Mouse (Mus musculus) spleen, embryonic (tissue): ENCODE results near the gene Gm20388.

Experiments
- CTCF ChIA-PET: fragments of 350-600 bp; sonication (Branson Sonifier 250); formaldehyde crosslinking; loops from one replicate; lab custom pipeline; 2022; lab: Charles Lee

Gm20388 gene

DNA sequence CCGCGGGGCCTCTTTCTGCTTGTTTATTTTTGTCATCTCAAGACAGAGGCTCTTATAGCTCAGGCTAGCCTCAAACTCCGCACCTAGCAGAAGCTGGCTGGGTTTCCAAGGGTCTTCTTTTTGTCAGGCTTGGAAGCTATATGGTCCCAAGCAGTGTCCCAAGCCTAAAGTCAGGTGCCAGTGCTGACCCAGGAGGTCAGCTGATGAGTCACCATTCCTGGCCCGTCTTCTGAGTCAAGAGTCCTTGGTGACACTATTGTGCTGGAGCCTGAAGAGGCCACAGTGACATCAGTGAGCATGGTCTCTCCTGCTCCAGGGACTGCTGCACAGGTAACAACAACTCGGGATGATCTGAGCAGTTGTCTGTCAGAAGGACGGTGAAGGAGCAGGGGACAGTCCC is 1449.4 kb downstream of the Gm20388 start:
- CTCF ChIA-PET: no interaction called here

DNA sequence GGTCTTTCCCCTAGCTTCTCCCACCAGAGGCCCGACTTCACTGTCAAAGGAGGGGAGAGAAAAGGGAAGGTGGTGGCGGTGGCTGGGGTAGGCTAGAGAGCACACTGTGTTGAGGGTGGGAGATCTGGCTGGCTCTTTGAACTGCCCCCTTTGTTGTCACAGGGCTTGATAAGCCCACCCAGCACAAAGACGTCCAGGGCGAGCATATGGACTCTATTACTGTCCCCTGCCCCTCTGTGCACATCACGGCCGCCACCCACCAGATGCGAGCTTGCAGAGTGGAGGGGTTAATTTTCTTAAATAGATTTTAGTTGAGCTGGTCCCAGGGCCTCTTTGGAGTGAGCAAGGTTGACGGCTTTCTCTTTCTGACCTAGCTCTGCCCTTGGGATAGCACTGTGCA is 1450.5 kb downstream of the Gm20388 start:
- CTCF ChIA-PET: interaction anchor here (0.7 kb wide), 1 partner anchor 175 kb away, joined by 3 read pairs; no protein-coding TSS in a partner anchor

DNA sequence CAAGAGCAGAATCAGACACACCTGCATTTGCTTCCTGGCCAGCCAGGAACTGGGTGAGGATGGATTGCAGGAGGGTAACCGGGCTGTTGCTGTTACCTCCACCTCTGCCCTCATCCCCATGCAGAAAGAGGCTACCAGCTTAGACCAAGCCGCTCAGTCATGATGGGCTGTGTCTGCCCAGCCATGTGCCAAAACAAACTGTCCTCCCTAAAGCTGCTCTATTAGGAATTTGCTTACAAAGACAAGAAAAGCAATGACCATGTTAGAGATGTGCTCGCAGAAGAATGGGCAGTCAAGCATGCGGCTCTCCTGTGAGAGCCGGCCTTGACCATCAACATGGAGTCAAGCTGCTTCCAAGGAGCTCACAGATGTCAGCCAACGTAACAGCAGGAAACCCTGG is 1454.0 kb downstream of the Gm20388 start:
- CTCF ChIA-PET: no interaction called here

DNA sequence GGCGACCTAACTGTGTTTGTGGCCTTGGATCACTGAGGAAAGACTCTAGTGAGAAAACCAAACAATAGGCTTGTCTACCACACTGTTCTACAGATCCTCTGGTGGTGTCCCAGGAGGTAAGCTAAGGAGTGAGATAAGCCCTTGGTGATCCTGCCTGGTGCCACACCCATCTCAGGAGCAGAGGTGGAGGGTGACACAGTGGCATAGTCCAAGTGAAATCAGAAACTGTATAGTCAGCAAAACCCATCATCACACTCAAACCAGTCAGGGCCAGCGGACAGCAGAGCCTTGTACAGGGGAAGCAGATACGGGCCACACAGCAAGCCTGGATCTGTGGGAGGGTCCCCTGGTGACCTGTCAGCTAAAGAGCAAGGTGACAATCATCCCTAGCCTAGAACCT is 1454.5 kb downstream of the Gm20388 start:
- CTCF ChIA-PET: no interaction called here

DNA sequence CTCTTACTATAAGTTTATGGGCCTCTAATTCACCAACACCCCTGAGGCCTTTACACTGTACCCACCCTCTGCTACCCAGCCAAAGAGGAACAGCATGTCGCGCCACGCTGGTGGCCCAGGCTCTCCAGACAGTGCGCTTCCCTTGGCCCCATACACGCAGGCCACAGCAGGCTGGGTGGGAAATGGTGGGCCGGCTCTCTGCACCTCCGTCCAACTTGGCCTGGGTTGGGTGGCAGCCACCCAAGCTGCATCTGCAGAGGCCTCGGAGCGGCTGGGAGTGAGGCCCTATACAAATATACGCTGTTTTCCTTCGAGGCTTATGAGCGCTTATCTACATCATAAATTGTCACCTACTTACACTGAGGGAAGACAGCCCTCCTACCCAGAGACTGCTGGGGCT is 1456.0 kb downstream of the Gm20388 start:
- CTCF ChIA-PET: no interaction called here

DNA sequence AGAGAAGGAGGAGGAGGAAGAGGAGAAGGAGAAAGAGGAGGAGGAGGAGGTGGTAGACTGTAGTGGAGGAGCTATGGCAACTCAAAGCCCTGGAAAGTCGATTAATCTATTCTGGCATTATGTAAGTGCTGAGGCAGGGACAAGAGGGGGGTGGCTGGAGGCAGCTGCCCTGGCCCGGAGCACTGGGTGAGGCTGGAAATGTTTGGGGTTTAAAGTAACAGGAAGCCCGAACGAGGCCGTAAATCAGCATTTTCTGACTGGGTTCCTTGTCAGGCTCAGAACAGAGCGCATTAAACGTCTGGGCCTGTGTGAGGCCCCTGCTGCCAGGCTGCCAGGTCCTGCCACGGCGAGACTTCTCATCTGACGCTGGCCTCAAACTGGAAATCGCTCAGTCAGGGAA is 1458.2 kb downstream of the Gm20388 start:
- CTCF ChIA-PET: no interaction called here

DNA sequence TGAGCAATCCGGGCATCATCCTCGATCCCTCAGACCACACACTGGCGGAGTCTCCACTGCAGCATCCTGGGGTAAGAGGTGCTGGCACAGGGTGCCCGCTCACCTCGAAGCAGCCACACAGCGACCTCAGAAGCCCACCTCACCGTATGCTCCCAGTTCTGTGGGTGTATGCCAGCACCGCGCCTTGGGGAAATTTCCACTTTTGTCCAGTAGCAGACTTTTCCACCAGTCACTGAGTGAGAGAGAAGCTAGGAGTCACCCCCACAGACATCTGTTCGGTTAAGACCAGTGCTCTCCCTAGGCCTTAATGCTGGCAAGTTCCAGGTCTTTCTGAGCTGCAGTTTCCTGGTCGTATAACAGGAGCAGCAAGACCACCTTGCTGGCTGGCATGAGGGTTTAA is 1458.7 kb downstream of the Gm20388 start:
- CTCF ChIA-PET: no interaction called here

DNA sequence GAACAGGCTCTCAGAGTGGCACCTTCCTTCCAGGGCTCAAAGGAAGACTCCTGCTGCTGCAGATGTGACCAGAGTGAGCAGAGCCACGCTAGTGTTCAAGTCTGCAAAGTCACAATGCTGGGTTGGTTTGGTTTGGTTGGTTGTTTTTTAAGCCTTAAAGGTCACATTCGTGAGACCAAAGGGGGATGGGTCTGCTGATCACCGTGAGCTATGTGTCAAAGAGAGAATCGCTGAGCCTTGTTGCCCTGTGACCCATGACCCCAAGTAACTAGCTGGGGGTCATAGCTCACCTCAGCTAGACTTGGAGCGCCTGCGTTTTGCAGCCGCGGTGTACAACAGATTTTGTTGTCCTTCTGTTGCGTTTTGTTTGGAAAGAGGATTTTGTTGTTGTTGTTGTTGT is 1460.6 kb downstream of the Gm20388 start:
- CTCF ChIA-PET: no interaction called here

DNA sequence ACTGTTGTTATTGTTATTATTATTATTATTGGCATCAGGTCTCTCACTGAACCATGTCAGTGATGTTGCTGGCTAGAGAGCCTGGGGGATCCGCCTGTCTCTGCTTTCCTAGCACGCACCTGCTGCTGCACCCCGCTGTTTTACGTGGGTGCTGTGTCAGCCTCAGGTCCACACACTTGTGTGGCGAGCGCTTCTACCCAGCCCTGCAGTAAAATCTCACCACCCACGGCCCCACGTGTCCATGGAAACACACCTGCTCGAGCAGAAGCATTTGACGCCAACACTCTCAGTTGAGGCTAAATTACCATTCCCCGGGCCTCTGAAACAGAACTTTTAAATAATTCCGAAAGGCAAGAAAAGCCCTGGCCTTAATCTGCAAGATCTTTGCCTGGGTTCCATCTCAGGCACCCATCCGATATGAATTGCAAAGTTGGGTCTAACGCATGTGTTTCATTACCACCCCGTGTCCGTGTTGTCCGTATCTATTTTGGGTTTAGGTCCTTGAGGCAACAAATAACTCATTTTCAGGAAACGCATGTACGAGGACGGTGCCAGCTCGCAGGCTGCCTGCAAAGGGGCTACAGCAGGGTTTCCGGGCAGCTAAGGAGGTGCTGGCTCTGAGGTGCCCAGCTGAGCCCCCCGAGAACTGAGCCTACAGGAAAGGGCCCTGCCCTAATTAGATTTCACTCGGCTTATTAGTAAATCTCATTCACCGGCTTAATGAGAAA is 1461.4 kb downstream of the Gm20388 start:
- CTCF ChIA-PET: no interaction called here

DNA sequence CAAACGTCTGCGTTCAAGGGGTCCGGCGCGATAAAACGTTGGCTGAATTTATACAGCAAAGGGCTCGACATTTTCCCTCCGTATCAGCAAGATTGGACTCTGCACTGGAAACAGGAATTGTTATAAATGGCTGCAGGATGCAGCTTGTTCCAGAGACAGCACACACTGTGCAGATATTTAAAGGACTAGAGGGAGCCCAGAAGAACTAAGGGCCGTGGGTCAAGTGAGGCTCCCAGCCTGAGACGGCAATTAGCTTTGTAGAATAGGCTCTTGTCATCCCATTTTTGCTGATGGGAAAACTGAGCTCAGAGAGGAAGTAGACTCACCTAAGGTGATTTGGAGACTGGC is 1462.0 kb downstream of the Gm20388 start:
- CTCF ChIA-PET: no interaction called here

DNA sequence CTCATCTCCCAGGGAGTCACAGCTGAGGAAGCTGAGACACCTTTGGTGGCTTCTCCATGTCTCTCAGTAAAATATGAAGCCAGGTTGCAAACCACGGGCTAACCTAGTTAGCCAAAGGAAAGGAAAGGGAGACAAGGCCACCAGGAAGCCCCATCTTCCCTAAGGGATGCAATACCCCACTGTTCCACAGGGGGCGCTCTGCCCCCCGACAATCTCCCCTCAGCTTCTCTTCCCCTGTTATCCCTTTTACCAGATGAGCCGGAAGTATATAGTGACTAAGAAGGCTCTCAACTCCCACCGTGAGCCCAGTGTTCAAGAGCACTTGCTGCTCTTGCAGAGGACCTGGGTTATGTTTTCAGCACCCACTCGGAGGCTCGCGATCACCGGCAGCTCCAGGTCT is 1463.6 kb downstream of the Gm20388 start:
- CTCF ChIA-PET: no interaction called here

DNA sequence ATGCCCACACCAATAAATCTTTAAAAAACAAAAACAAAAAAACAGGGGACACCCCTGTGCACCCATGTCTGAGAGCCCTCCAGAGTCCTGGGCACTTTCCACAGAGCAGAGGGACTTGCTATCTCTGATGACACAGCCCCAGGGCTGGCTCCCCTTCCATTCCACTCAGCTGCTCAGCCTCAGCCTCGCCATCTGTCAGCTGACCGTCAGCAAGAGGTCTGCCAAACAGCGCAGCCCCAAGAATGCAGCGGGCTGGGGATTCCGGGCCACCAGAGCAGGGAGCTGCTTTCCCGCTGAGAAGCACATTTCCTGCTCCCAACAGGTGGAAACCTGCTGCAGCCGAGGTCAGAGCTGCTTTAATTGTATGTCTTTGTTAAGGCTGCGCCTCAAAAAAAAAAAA is 1464.1 kb downstream of the Gm20388 start:
- CTCF ChIA-PET: no interaction called here

DNA sequence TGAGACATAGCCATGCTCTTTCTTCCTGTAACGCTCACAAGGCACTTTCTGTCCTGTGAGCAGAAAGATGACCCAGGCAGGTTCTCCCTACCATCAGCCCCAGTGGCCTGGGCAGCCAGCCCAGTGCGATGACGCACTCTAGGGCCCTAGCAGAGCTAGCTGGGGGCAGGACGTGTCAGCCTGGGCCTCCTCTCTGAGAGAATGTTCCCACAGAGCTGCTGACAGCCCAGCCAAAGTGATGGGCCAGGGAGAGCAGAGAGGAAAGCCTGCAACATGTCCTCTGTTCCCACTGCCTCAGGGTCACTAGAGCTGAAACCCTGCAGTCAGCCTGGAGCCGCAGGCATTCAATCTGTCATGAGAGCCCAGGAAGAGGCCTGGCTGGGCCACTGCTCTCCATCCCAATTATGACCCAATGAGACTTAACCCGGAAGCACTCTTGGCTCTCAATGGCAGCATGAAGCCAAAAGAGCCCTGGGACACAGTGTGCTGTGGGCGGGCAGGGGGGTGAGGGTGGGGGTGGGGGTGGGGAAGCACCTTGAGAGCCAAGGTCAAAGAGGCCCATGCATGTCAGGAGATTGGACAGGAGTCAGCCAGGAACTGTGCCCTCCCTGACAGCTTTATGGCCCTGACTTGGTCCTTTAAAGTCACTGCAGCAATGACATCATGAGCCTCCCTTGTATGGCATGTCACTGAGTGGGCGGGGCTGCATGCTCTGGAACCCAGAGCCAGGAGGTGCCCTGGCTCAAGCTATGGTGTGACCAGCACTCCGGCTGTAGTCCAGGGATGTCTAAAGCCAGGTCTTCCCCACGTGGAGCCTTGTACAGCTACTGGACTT is 1465.7 kb downstream of the Gm20388 start:
- CTCF ChIA-PET: no interaction called here

DNA sequence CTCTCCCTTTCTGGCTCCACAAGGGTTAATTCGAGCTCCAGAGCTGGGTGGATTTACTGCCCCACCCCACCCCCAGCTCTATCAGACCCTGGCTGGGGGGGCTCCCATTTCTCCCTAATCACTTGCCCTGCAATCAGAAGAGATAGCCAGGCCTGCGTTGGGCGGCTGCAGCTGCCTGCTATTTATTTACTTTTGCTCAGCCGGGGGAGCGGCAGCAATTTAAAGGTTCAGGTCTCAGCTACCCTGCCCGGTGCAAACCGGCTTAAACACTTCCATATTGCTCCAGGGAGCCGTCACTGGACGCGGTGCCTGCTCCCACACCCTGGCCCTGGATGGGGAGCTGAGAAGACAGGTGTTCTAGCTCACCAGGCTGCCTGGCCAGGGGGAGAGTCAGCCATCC is 1467.0 kb downstream of the Gm20388 start:
- CTCF ChIA-PET: interaction anchor here (0.6 kb wide), 1 partner anchor 148 kb away, joined by 4 read pairs; no protein-coding TSS in a partner anchor

DNA sequence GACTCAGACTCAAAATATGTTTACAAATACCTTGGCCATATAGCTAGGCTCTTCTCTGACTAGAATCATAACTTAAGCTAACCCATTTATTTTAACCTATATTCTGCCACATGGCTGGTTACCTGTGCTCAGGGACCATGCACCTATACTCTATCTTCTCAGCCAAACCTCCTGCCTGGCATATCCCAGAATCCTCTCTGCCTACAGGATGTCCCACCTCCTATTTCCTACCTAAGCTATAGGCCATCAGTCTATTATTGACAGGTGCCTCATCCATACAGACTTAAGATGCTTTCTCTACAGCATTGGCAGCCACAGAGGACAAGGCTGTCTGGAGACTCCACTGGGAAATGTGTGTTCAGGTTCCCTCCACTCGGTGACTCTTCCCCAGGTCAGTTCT is 1468.7 kb downstream of the Gm20388 start:
- CTCF ChIA-PET: no interaction called here

DNA sequence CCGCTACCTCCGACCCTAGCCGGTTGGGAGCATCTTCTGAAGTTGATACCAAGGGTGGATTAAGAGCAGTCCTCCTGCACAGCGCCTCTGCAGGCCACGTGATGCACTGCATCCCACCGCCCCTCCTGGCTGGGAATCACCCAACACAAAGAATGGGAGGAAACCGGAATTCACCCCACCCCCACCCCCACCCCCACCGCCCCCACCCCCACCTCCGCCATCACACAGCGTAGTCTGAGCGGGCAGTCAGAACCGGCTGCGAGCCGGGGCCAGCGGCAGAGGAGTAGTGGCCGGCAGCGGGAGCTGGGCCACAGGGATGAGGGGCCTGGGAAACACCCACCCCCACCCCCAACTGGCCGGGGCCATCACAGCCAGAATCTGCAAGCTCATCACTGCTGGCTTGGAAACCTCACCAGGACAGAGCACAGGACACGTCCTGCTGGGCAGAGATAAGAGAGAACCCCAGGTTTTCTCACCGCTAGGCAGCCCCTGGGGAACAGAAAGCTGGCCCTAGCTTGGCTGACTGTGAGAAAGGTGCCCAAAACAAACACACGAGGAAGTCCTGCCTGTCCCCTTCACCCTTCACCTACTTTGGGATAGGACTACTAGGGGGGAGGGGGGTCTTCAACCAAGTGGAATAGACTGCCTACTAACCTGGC is 1472.1 kb downstream of the Gm20388 start:
- CTCF ChIA-PET: interaction anchor here (0.6 to 0.7 kb wide), 2 partner anchors 12 to 64 kb away, joined by 3 to 4 read pairs; no protein-coding TSS in a partner anchor

DNA sequence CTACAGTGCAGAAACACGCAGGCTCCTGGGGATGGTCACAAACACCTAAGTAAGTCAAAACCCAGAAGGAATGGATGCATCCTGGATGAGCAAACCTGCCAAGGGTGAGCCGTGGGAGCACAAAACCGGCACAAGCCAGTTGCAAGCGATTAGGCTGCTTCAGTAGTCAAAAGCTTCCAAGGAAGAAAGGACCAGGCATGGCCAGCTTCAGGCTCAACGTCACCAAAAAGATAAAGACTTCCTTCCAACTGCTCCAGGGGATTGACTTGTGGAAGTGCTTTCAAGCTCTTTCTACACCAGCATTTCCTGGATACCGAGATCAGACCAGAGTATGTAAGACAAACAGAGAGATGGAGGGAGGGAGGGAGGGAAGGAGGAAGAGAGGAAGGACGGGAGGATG is 1474.9 kb downstream of the Gm20388 start:
- CTCF ChIA-PET: no interaction called here

DNA sequence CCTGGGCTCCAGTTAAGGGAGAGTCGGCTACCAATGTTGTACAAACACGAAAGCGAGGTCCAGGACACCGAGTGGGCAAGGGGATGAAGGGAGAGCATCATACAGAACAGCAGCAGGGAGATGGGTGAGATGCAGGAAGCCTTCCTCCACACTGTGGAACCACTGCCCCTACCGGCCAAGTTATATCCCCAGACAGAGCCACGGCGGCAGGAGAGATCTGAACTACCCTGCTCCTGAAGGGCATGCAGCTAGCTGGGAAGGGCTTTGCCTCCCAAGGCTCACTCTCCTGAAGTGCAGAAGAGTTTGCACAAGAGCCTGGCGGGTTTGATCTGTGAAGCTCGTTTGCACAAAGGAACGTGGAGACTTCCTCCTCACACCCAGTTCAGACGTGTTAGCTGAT is 1480.0 kb downstream of the Gm20388 start:
- CTCF ChIA-PET: no interaction called here

DNA sequence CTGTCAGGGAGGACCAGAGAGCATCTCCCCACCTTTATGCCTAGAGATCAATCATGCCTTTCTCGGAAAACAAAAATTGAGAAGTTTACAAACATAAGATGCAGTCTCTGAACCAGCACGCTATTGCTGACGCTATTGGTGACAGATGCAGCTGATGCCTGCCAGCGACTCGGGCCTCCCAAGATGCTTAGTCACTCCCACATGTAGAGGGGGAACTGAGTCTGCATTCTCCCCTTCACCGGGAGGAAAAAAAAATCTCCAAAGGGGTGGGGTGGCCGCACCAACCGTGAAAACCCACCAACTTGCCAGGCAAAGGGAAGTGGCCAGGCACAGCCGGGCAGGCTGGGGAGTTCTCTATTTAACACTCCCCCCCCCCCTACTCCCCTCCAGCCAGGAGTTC is 1480.6 kb downstream of the Gm20388 start:
- CTCF ChIA-PET: no interaction called here

DNA sequence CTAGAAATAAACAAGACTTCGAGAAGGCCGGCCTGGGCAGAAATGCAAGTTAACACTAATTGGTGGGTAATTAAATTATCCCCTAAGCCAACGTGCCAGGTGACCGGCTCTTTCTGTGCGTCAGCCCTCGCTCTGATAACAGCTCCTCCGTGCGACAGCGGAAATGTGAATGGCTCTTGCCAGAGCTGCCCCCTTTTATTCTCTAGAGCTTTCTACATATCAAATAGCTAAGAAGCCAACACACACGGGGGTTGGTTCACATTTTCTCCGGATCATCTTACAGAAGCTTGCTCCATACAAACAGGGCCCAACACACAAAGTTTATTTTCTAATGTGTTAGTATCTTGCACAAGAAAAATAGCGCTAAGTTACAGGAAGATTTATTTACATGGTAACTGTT is 1481.1 kb downstream of the Gm20388 start:
- CTCF ChIA-PET: no interaction called here

DNA sequence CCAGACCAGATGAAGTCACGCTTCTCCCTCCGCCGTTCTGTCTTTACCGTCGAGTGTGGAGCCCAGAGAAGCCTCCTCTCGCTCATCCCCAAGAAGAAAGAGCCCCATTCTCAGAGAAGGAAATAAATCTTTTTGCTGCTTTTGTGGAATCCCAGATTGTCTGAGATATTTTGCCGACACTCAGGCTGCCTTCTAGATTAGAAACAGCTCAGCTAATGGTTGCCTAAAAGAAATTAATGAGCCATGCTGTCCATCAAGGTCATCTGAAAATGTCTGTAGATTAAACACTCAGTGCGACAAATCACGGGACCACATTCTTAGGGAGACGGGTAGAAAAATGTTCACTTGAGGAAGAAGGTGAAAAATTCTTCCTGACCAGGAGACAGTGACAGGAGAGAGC is 1481.8 kb downstream of the Gm20388 start:
- CTCF ChIA-PET: no interaction called here

DNA sequence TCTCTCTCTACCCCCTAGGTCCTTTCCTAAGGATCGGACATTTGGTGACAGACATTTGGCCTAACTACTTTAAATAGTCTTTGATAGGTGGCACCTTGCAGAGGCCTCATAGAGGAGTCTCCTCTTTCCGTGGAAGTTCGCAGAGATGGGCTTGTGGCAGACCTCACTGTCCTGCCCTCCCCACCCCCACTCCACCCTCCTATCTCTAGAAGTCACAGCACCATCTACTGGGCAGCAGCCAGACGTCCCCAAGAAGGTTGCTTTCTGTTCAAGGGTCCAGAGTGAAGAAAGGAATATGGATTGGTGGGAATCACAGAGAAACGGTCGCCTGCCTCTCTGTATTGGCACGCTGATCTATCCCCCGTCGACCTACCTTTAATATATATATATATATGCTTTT is 1482.5 kb downstream of the Gm20388 start:
- CTCF ChIA-PET: no interaction called here

DNA sequence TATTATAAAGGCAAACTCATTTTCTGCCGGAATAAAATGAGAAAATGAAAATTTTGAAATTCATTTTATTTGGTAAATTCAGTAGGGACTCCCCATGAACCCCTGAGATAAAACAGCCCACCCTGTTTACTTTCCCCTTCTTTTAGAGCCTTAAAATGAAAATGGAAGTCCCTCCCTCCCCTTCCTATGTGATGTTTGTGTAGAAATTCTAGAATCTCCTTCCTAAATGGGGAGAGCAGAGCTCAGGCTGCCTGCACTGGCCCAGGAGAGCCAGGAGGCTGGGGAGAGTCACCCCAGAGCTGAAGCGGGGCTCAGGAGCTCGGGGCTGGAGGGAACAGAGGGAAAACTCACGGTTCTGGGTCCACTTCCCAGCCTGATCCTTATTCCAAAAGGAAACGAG is 1484.0 kb downstream of the Gm20388 start:
- CTCF ChIA-PET: interaction anchor here (0.8 kb wide), 1 partner anchor 12 kb away, joined by 3 read pairs; no protein-coding TSS in a partner anchor
